Mouse (Mus musculus) urinary bladder, postnatal 25 days (tissue): ENCODE data around the gene Clint1.

Source experiments
- DNase-seq: peaks from one replicate; pipeline ENCODE4 v3.0.0; 2022; ENCODE audit warnings: low spot score

Gene Clint1

DNA sequence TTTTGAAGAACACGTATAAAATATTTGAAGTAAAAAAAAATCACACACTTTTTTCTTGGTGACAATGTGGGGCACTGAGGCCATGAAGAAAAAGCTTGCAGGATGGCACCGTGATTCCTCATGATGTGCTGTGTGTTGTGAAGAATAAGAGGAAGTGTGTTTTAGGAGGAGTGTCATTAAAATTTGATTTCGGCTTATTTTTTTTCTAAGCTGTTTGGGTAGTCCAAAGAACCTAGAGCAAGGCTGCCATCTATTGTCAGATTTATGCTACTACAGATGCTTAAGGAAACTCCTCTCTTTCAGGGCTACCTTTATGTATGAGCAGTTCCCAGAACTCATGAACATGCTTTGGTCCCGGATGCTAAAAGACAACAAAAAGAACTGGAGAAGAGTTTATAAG, 32.2 kb downstream of the Clint1 start:
- DNase-seq: no peak

GRCm38 (mm10) chr11:45885606-45886230, 33.9 kb downstream of the Clint1 start:
- DNase-seq: no peak

GRCm38 (mm10) chr11:45886596-45886995, 34.7 kb downstream of the Clint1 start:
- no peak for DNase-seq

DNA sequence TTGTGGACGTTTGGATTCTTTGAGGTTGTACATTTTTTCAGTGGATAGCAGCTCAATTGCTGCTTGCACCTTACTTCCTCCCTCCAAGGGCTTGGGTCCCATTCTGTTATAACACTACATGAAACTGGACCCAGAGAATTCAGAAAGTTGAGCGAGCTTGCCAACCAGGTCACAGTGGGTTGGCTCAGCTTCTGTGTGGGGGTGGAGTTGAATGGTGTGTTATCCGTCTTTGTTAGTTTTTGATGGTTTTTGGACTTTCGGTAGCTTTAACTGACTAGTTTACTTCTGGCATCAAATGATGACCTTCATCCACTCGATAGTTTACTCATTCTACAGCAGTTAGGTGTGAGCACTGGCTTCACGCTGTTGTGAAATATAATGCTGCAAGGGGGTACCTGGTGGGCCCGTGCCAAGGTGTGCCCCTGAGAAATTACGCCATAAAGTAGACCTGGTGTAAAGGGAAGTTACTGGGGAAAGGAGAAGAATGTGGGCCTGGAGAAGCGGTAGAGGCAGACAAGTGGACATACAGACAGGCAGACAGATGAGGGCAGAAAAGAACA, 36.7 kb downstream of the Clint1 start:
- no peak for DNase-seq

- DNase-seq: no peak
These were observed 38.1 kb downstream of the Clint1 start for GRCm38 (mm10) chr11:45889981-45890380.

DNA sequence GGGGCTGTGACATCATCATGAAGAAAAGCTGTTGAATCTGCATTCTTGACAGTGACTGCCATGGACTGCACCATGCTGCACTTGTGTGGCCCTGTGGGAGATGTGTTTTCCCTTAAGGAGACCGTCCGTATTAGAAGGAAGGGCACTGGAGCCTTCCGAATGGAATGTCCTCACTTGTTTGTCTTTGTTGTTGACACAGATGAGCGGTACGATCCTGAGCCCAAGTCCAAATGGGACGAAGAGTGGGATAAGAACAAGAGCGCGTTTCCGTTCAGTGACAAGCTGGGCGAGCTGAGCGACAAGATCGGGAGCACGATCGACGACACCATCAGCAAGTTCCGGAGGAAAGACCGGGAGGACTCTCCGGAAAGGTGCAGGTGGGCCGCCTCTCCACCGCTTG, 38.6 kb downstream of the Clint1 start:
- no peak for DNase-seq

DNA sequence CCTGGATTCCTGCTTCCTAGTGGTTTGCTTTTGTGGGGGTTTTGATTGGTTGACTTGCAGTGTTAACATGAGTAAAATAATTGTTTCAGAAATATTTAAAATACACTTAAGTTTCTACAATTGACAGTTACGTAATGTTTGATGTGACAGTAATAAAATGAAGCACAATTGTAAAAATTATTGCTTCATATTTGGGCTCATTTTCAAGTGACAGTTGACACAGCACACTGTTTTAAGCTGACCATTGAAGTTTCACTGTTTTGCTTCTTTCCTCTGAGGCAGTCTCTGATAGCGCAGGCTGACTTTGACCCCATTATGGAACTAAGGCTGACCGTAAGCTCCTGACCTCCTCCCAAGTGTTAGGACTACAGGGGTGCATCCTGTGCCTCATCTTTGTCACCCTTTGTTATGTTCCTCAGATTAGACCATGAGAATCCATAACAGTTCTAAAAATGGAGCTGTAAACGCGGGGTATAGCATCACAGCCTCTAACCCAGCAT, 41.1 kb downstream of the Clint1 start:
- DNase-seq: no peak

GRCm38 (mm10) chr11:45897392-45897791, 45.5 kb downstream of the Clint1 start:
- DNase-seq: no peak

DNA sequence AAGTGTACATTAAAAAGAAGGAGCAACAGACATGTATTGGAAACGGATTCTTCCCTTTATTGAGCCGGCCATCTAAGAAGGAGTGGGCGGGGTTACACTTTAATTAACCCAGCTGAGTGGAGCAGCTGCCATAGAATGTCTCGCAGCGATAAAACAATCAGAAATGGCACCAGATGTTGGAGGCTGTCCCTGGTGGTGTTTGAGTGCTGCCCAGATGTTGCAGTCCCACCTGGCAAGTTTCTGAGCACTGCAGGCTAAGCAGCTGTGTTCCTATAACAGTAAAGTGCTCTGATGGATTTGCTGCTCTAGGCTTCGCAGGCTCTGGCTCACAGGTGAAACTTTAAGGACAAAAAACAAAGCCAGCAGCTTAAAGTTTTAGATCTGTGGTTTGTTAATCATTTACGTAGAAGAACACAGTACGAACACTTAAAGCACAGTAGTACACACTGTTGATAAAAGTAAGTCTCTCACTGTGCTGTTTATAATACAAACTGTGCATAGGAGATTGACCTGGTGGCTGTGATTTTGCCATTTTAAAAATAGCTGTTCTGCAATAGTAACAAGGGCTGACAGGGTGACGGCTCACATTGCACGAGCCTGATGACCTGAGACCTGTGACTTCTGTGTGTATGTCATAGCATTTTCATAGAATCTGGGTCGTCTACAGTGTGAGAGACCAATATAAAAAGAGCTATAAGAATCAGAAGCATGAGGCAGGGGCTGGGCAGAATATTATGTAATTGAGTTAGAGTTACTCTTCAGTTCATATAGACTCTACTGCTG, 48.6 kb downstream of the Clint1 start:
- no peak for DNase-seq

GRCm38 (mm10) chr11:45906109-45906786, 54.4 kb downstream of the Clint1 start:
- no peak for DNase-seq

DNA sequence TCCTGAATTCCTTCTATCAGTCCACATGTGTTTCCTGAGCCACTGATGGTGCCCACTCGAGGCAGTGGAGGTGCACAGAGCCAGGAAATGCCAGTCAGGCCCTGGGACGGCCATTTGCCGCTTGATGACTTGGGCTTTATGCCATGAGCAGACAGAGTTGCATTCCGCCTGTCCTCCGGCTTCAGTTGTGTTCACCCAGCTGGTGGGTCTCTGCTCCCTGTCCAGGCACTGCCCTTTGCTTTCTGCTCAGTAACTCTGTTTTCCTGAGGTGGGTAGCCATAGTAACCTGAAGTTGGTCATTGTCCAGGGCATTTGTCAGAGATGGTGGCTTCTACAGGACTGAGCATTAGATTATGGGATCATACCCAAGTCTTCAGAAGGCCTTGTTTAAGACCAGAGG, 55.5 kb downstream of the Clint1 start:
- no peak for DNase-seq

DNA sequence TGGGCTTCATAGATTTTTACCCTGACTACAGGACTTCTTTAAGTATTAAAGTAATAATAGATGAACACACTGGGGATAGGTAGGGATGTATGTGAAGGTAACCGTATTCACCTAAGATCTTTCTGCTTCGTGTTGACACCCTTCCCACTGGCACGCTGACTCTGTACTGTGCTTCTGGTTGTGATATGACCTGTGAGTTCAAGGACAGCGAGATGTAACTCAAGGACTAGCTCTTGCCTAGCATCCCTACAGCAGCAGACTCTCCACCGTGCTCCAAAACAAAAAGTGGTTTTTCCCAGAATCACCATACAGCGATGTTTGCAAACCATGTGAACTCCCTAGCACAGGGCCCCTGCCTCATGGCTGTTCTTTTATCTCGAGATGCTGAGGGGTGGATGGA, 56.2 kb downstream of the Clint1 start:
- DNase-seq: no peak

DNA sequence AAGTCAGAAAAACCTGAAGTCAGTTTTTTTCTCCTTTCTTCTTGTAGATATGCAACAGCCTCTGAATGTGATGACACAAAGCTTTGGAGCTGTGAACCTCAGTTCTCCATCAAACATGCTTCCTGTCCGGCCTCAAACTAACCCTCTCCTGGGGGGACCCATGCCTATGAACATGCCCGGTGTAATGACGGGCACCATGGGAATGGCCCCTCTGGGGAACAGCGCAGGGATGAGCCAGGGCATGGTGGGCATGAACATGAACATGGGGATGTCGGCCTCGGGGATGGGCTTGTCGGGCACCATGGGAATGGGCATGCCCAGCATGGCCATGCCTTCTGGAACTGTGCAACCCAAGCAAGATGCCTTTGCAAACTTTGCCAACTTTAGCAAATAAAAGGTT, 57.0 kb downstream of the Clint1 start:
- no peak for DNase-seq

DNA sequence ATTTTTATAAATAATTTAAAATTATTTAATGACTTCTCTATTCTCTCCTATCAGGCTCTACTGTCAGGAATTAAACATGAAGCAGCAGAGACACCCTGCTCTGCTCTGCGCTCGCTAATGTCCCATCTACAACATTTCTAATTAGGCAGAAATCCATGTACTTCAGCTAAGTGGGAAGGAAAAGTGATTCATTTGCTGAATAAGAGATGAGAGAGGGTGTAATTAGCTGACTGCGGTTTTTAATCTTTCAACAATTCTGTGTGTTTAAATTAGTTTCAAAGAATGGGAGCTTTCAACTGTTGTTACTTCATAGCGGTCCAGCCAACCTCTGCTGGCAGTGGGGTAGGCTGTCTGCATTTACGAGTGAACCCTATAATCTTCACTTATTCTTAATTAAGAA, 58.9 kb downstream of the Clint1 start:
- DNase-seq: no peak

GRCm38 (mm10) chr11:45916196-45916595, 64.3 kb downstream of the Clint1 start:
- DNase-seq: no peak

DNA sequence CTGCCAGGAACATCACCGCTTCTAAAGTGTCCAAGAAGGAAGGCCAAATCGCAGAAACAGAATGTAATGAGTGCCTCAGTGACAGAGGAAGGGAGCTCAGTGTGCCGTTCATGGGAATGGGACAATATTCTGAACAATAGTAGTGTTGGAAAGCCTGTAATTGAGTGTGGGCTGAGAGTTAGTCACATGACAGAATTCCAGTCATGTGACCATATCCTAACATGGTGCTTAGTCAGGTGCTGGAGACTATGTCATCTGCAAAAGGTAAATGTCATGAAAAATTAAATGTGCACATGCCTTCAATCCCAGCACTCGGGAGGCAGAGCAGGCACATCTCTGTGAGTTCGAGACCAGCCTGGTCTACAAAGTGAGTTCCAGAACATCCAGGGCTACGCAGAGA, 66.2 kb downstream of the Clint1 start:
- DNase-seq: no peak

- no peak for DNase-seq
These were observed 67.0 kb downstream of the Clint1 start for GRCm38 (mm10) chr11:45918836-45919235.

GRCm38 (mm10) chr11:45921026-45921425, 69.2 kb downstream of the Clint1 start:
- DNase-seq: no peak

- DNase-seq: no peak
These were observed 69.6 kb downstream of the Clint1 start for GRCm38 (mm10) chr11:45921480-45921898.

- DNase-seq: no peak
These were observed 73.6 kb downstream of the Clint1 start for GRCm38 (mm10) chr11:45925436-45925835.

- DNase-seq: peak; percentile 60
These were observed 74.8 kb downstream of the Clint1 start for GRCm38 (mm10) chr11:45926640-45927082.

- no peak for DNase-seq
These were observed 75.6 kb downstream of the Clint1 start for GRCm38 (mm10) chr11:45927456-45927855.

DNA sequence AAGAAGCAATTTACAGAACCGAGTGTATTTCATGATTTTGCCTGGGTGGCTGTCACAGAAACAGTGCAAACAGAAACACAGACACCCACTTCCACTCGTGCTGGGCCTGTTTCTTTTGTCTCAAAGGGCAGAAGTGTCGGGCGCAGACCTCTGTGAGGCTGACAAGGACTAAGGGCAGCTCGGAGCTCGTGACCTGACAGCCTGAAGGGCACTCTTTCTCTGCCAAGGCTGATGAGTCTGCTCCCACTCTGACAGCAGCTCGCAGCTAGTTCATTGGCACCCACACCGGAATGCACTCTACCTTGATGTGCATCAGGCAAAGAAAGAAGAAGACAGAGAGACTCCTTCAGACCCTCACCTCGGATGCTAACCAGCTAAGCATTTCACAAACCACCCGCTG, 77.7 kb downstream of the Clint1 start:
- DNase-seq: no peak
